Mouse (Mus musculus) heart, embryonic 10.5 days (tissue): ENCODE data around the gene Spcs2. TPM values are rescaled to one million over a fixed set of nuclear protein-coding genes. Genes with fewer than 3 reads are reported as not detected.

ENCODE experiments used
- DNase-seq: peaks from one replicate; pipeline ENCODE4 v3.0.0-alpha.2; 2017; ENCODE audit warnings: low spot score
- H3K27ac ChIP-seq: fragments of 300-500 bp; sonication (generic); 2 replicates; pipeline ENCODE4 v1.5.1; 2016; ENCODE audit warnings: mild to moderate bottlenecking
- H3K27me3 ChIP-seq: fragments of 300-500 bp; sonication (generic); 2 replicates; pipeline ENCODE4 v1.6.1; 2016; ENCODE audit warnings: mild to moderate bottlenecking; ENCODE audit not compliant: poor library complexity, insufficient read depth, severe bottlenecking
- H3K36me3 ChIP-seq: fragments of 300-500 bp; sonication (generic); 2 replicates; pipeline ENCODE4 v1.6.1; 2016; ENCODE audit warnings: mild to moderate bottlenecking, moderate library complexity
- H3K4me1 ChIP-seq: fragments of 300-500 bp; sonication (generic); 2 replicates; pipeline ENCODE4 v1.6.1; 2016; ENCODE audit warnings: mild to moderate bottlenecking
- H3K4me3 ChIP-seq: fragments of 300-500 bp; sonication (generic); 2 replicates; pipeline ENCODE4 v1.5.1; 2016; ENCODE audit warnings: mild to moderate bottlenecking, moderate library complexity
- H3K9me3 ChIP-seq: fragments of 300-500 bp; sonication (generic); 2 replicates; pipeline ENCODE4 v1.6.1; 2016; ENCODE audit warnings: mild to moderate bottlenecking, moderate library complexity
- WGBS: fragments of 180-500 bp; shearing (Covaris S2); methylation state at CpG from one replicate; pipeline ENCODE4 v1.1.7; 2016; 5-methylcytosine and 5-hydroxymethylcytosine counted together
- polyA plus RNA-seq: library from polyadenylated mRNA; unstranded; fragments of >200 nt; fragmentation: Nextera tagmentation; extraction: Ambion mirVana; gene quantifications from 2 replicates; pipeline ENCODE4 v1.2.1, GENCODE M21; 2016

Spcs2 gene
- polyA plus RNA-seq, 1 experiment from 2014 or later: 302 TPM

GRCm38 (mm10) chr7:99889175-99889880, 26.1 kb upstream of the Spcs2 start:
- Histone ChIP-seq H3K27ac (no peak overlapping the region), H3K4me1 (peaks cover 5% of the 10 kb centered on the region; the same call in 1 of the 2 replicates), H3K27me3 (no peaks in the 10 kb centered on the region), H3K36me3 (no peaks in the 10 kb centered on the region), H3K4me3 (no peak overlapping the region), H3K9me3 (no peaks in the 10 kb centered on the region)
- DNase-seq: no peak
- 48% methylated on average over 10 of the region's 10 CpGs for WGBS

- no peaks in the 10 kb centered on the region for H3K27me3 ChIP-seq
- H3K27ac ChIP-seq: no peak overlapping the region
- no peaks in the 10 kb centered on the region for H3K36me3 ChIP-seq
- no peaks in the 10 kb centered on the region for H3K9me3 ChIP-seq
- H3K4me3 ChIP-seq: no peak overlapping the region
- no peak for DNase-seq
- H3K4me1 ChIP-seq: peaks cover 5% of the 10 kb centered on the region; the same call in 1 of the 2 replicates
These were observed 24.5 kb upstream of the Spcs2 start for GRCm38 (mm10) chr7:99887743-99888142.

- H3K27ac ChIP-seq: no peak overlapping the region
- H3K36me3 ChIP-seq: no peaks in the 10 kb centered on the region
- H3K9me3 ChIP-seq: no peaks in the 10 kb centered on the region
- DNase-seq: no peak
- 86% methylated on average over 2 of the region's 2 CpGs for WGBS
- H3K4me1 ChIP-seq: peaks cover 5% of the 10 kb centered on the region; the same call in 1 of the 2 replicates
- no peak overlapping the region for H3K4me3 ChIP-seq
- no peaks in the 10 kb centered on the region for H3K27me3 ChIP-seq
These were observed 24.0 kb upstream of the Spcs2 start for GRCm38 (mm10) chr7:99887230-99887735.

GRCm38 (mm10) chr7:99878254-99878653, 15.0 kb upstream of the Spcs2 start:
- H3K36me3 ChIP-seq: no peaks in the 10 kb centered on the region
- H3K27me3 ChIP-seq: peaks cover 5% of the 10 kb centered on the region; the same call in 1 of the 2 replicates
- H3K4me3 ChIP-seq: no peak overlapping the region
- H3K9me3 ChIP-seq: no peaks in the 10 kb centered on the region
- H3K4me1 ChIP-seq: peaks cover 16% of the 10 kb centered on the region
- no peak overlapping the region for H3K27ac ChIP-seq
- WGBS: 71% methylated on average over 2 of the region's 2 CpGs
- DNase-seq: no peak

GRCm38 (mm10) chr7:99876345-99876744, 13.1 kb upstream of the Spcs2 start:
- no peaks in the 10 kb centered on the region for H3K9me3 ChIP-seq
- peak; percentile 92 for DNase-seq
- peaks cover 5% of the 10 kb centered on the region; the same call in 1 of the 2 replicates for H3K27me3 ChIP-seq
- no peak overlapping the region for H3K27ac ChIP-seq
- 0% methylated on average over 3 of the region's 3 CpGs for WGBS
- peaks cover 16% of the 10 kb centered on the region for H3K4me1 ChIP-seq
- H3K36me3 ChIP-seq: no peaks in the 10 kb centered on the region
- H3K4me3 ChIP-seq: no peak overlapping the region

GRCm38 (mm10) chr7:99875891-99876290, 12.6 kb upstream of the Spcs2 start:
- Histone ChIP-seq H3K4me1 (peaks cover 20% of the 10 kb centered on the region), H3K36me3 (no peaks in the 10 kb centered on the region), H3K27me3 (peaks cover 5% of the 10 kb centered on the region; the same call in 1 of the 2 replicates), H3K4me3 (no peak overlapping the region), H3K9me3 (no peaks in the 10 kb centered on the region), H3K27ac (no peak overlapping the region)
- no peak for DNase-seq
- 40% methylated on average over 5 of the region's 5 CpGs for WGBS

DNA sequence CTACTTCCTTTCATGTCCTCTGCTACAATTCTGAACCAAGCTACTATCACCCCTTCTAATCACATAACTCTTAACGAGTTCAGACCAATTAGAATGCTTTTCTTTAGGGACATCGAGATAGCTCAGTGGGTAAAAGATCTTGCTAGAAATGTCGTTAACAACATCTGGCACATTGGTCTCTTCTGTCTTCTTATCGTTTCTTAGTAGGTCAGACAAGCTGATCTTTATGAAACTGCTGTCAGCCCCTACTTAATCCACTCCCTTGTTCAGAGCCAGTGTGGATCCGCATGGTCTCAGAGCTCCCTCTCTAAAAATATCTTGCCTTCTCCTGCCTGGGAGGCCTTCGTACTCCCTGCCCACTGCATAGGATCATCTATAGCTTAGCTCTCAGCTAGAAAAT, 10.7 kb upstream of the Spcs2 start:
- DNase-seq: no peak
- Histone ChIP-seq H3K27ac (no peak overlapping the region), H3K4me1 (peaks cover 20% of the 10 kb centered on the region), H3K27me3 (peaks cover 5% of the 10 kb centered on the region; the same call in 1 of the 2 replicates), H3K9me3 (no peaks in the 10 kb centered on the region), H3K4me3 (no peak overlapping the region), H3K36me3 (no peaks in the 10 kb centered on the region)
- WGBS: 43% methylated on average over 6 of the region's 6 CpGs

DNA sequence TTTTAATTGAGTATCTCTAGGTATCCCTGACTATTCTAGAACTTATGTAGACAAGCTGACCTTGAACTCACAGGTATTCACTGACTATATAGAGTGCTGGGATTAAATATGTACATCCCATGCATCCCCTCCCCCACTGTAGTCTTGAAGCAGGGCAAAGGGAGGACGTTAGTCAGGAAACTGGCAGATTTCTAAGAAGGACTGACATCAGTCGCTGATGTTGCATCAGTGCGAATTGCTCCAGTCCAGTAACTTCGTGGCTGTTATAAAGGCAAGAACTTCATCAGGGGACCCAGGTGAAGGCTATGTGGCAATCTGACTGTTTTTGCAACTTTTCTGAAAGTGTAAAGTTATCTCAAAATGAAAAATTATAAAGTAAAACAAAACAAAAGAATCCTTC, 6.0 kb upstream of the Spcs2 start:
- Histone ChIP-seq H3K9me3 (no peaks in the 10 kb centered on the region), H3K4me3 (no peak overlapping the region), H3K4me1 (peaks cover 29% of the 10 kb centered on the region), H3K27ac (no peak overlapping the region), H3K27me3 (no peaks in the 10 kb centered on the region), H3K36me3 (no peaks in the 10 kb centered on the region)
- WGBS: 67% methylated on average over 4 of the region's 4 CpGs
- DNase-seq: no peak

- Histone ChIP-seq H3K36me3 (no peaks in the 10 kb centered on the region), H3K4me3 (no peak overlapping the region), H3K27me3 (no peaks in the 10 kb centered on the region), H3K27ac (peak overlapping the region; percentile 22; the same call in 1 of the 2 replicates), H3K9me3 (no peaks in the 10 kb centered on the region), H3K4me1 (peaks cover 22% of the 10 kb centered on the region)
- DNase-seq: no peak
- 32% methylated on average over 3 of the region's 3 CpGs for WGBS
These were observed 2.0 kb upstream of the Spcs2 start for GRCm38 (mm10) chr7:99865219-99865618.

- Histone ChIP-seq H3K36me3 (no peaks in the 10 kb centered on the region), H3K4me1 (peaks cover 22% of the 10 kb centered on the region), H3K9me3 (no peaks in the 10 kb centered on the region), H3K4me3 (no peak overlapping the region), H3K27ac (peak overlapping the region; percentile 22; the same call in 1 of the 2 replicates), H3K27me3 (no peaks in the 10 kb centered on the region)
- WGBS: 74% methylated on average over 11 of the region's 11 CpGs
- DNase-seq: no peak
These were observed 1.2 kb upstream of the Spcs2 start for GRCm38 (mm10) chr7:99864241-99865028.

DNA sequence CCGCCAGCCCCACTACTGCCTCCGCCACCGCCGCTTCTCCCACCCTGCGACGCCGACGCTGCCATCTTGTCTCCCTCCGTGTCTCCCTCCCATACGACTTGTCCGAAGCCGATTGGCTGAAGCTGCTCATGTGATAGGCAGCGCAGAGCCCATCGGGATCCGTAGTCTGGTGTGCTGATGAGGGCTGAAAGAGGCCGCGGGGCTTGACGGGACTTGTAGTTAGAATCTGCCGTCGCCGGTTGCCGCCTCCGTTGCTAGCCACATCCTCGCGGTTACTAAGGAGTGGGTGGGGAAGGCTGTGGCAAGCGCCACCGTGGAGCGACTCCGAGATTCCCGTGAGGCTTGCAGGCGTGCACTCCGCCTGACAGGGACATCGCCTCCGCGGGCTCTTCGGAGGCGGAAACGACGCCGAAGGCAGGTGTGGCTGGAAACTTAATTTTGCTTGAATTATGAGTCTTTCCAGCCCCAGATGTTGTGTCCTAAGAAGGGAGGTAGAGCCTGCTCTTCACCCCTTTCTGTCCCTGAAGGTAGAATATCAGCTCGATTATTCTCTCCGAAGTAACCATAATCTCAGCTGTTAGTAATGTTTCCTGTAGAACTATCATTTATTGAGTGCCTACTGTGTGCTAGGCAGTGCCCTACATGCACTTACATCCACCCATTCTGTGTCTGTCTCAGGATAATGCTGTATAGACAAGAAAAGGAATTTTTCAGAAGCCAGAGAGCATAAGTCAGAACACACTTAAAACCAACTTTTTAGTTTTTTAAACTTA, 4.3 kb downstream of the Spcs2 start, which contains the start of gene Xrra1:
Gene Xrra1 (plus strand): TSS at position 304 of the 773 bp plus-strand sequence.
- WGBS: under 1% methylated on average over 42 of the region's 42 CpGs
- peak within 1 kb of the TSS; percentile 95 for H3K27ac ChIP-seq
- no peaks in the 10 kb centered on the region for H3K27me3 ChIP-seq
- H3K4me3 ChIP-seq: peak within 1 kb of the TSS; percentile 85
- H3K9me3 ChIP-seq: no peaks in the 10 kb centered on the region
- peak; percentile 100 for DNase-seq
- peaks cover 27% of the 10 kb centered on the region for H3K36me3 ChIP-seq
- peaks cover 28% of the 10 kb centered on the region for H3K4me1 ChIP-seq

GRCm38 (mm10) chr7:99858175-99858812, 5.0 kb downstream of the Spcs2 start:
- Histone ChIP-seq H3K36me3 (peaks cover 34% of the 10 kb centered on the region), H3K9me3 (no peaks in the 10 kb centered on the region), H3K4me3 (peak overlapping the region; percentile 85), H3K4me1 (peaks cover 29% of the 10 kb centered on the region), H3K27me3 (no peaks in the 10 kb centered on the region), H3K27ac (peak overlapping the region; percentile 95)
- WGBS: 1% methylated on average over 19 of the region's 19 CpGs
- DNase-seq: no peak
